Mouse (Mus musculus) kidney, postnatal 10 days (tissue): Measurements from ENCODE around the gene Tamm41.
A peak's percentile ranks its signal among the peaks of the same experiment; 100 is the strongest.

Experiments used
- DNase-seq: peaks from one replicate; pipeline ENCODE4 v3.0.0; 2021; ENCODE audit warnings: mixed read lengths

The Tamm41 gene

DNA sequence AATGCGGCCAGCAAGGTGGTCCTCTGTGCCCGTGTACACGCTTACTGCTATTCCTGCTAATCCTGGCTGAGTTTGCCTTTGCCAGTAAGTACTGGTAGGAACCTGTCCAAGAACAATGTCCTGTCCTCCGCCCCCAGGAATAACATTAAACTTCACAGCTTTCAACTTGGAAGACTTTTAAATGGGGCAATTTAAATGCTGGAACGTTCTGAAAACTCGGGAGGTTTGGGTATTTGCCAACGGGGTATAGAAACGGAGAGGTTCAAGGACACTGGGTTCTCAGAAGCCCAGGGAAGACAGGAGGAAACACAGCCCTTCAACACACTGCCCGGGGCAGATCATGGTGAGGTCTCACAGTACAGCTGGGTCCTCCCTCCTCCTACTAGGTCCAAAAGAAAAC, 14.8 kb downstream of the Tamm41 start:
- peak; percentile 38 for DNase-seq

DNA sequence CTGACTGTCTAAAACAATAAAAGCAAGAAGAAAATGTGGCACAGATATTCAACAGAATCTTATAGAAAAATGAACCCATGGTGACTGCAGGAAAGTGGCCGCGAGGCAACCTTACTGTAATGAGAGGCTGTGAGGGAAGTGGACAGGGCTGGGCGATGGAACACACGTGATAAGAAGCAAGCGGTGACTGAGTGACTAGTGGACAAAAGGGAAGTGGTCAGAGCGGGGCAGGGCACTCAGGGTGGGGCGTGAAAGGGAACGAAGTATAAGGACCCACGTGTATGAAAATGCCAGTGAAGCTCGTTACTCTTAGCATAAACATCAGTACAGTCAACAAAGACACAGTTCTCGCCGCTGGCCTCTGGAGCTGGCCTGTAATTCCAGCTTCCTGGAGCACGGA, 22.2 kb downstream of the Tamm41 start:
- DNase-seq = no peak

DNA sequence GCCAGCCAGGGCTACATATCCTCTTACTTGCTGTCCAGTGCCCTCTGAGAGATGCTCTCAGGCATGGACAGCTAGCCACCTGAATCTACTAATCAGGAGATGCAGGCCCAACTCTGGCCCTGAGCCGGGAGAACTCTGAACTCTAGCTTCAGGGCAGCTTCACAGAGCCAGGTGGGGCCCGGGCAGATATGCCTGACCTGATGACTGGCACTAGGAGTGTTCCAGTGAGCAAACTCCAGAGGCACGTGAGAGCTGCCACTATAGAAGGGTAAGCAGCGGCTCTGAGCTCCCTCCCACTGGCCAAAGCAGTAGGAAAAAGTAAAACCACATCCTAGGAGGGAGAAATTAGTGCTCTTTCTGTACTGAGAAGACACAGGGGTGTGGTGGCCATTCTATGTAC, 24.1 kb downstream of the Tamm41 start:
- DNase-seq = peak; percentile 62

DNA sequence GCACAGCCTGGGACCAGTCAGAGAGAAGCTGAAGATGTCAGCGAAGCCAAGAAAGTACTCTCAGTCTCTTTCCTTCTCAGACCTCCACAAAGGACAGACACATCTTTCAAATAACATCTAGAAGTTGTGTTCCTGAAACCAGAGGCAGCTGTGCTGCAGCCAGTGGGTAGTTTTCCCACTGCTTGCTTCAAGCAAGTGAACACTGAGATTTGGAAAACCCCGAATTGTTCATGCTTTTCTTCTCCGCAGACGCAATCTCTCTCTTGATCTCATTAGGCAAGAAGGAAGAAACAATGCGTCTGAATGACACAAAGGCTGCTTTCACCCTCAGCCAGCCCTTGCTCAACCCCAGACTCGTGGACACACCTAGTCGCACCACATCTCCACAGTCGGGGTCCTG, 25.9 kb downstream of the Tamm41 start:
- DNase-seq = no peak

DNA sequence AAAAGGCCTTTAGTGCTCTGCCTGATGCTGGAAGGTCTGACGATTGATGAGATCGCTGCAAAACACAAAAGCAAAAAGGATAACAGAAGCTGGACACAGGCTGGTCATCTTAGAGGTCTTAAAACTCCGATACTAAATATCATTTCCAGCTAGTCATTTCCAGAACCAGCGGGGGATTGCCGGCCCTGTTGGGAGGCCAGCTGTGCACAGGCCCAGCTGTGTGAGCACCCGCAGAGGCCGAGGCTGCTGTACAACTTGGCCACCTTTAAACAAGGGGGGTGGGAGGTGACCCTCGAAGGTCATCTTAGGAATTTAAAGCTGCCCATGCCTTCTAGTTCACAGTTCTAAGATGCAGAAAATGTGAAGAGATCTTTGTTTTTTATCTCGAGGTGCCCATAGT, 26.9 kb downstream of the Tamm41 start:
- DNase-seq = no peak

DNA sequence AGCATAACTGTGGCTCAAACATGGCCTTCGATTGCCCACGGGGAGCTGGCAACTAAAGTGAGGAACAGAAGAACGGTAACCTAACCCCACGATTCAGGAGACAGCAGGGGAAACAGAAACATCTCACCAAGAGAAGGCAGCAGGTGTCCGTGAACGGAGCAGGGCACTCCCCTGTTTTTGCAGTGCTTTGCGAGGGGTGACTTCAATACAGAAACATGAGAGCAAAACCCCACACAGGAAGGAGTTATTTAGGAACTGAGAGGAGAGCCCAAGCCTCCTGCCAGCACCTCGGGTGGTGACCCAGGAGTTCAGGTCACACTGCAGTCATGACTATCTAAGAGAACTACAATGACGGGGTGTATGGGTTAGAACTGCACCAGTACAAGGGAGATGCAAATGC, 27.4 kb downstream of the Tamm41 start:
- DNase-seq = no peak

DNA sequence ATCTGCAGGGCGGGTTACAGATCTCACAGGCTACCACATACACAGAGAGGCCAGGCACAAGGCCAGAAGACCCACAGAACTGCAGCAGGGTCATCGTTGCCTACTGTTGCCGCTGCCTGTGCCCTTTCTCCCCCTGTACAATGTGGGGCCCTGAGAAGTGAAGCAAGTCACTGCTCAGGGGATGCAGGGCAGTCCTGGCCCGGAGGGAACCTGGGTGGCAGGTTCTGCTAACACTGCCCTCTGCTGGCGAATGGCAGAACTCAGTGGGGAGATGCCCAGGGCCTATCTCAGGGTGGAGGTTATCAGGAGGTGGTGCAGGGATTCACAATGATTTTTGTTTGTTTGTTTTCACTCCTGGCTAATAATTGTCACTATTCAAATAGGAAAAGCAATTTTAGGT, 29.9 kb downstream of the Tamm41 start:
- DNase-seq = peak; percentile 88

DNA sequence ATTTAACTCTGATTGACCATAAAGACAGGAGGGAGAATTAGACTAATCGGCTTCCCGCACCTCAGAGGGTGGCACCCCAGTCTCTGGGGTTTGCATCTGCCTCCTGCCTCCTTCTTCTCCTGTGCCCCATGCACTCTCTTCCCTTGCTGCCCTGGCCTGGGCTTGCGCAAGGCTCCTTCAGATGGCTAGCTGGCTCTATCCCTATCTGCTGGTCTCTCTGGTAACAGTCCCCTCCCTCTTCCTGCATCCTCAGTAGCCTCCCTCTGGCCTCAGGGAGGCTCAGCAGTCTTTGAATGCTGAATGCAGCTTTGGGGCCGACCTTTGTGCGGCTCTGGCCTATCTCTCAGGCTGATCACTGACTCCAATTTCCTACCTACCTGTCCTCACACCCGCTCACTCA, 30.7 kb downstream of the Tamm41 start:
- DNase-seq = no peak

DNA sequence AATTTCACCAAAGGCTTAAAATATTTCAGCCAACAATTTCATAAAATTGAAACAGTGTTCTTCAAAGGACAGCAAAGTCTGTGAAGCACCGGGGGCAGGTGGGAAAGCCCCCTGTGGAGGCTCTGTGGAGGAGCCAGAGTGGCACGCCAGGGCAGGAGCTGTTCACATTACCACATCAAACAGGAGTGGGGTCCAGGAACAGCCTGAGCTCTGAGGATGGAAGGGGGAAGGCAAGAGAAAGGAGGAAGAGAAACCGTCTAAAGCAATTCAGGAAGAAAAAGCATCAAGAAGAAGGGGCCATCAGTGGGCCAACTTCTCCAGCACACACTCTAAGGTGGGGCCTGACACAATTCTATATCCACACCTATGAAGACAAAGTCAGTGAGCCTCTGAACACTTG, 31.6 kb downstream of the Tamm41 start:
- no peak for DNase-seq

DNA sequence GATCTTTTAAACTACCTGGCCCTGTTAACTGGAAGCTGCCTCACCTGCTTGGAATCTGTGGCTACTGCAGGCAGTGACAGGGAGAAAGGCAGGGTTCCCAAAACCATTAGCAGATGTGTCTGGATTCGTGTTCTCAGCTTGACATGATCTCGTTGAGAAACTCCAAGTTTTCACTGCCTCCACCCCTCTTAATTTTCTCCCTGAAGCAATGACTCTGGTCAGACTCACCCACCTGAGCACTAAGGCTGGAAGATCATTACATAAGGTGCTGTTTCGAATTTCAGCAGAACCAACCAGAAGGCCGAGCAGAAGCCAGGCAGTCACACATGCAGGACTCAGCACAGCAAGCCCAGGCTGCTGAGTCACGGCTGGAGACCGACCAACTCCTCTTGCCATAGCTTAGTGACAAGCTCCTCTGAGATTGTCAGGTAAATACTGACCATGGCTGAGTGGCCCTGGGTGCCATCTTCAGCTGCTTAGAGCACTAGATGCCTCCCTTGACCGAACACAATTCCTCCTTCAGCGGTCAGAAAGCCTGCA, 32.3 kb downstream of the Tamm41 start:
- no peak for DNase-seq

DNA sequence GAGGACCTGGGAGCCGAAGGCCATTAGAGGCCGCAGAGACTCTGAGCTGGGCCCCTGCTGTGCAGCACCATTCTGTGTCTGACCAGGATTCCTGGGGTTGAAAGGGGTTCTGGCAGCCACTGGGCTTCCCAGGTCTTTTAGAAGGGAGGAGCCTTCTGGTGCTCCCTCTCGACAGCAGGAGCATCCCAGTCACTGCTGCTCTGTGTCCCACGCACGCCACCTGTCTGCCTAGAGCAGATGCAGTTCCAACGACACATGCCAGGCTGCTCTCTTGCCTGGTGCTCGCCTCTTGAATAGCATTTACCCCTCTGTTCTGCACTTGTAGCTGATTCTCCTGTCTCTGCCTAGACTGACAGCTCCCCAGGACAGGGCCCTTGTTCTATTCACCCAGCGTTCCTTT, 33.0 kb downstream of the Tamm41 start:
- no peak for DNase-seq

DNA sequence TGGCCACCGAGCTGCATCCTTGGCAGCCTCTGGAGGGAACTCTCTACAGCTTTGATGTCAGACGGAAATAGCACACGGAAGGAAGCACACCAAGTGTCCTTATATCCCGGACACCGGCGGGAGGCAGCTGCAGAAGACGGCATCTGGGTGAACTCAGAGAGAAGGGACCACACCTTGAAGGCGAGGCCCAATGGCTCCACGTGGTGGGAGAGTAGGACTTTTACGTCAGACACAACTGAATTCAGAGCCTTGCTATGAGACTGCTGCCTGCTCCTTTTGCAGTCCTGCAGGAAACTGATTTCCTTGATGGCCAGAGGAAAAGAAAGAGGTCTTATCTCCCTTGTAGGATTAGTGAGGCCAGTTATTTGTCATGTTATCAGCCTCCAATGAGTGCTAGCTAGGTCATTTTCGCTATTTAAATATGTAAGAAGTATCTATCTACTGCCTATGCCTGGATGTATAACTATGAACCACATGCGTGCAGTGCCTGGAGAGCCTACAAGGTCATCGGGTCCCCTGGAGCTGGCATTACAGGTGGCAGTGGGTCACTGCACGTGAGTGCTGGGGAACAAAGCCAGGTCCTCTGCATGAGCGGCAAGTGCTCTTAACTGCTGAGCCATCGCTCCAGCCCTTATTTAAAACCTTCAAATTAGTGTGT, 39.2 kb downstream of the Tamm41 start:
- DNase-seq = no peak

DNA sequence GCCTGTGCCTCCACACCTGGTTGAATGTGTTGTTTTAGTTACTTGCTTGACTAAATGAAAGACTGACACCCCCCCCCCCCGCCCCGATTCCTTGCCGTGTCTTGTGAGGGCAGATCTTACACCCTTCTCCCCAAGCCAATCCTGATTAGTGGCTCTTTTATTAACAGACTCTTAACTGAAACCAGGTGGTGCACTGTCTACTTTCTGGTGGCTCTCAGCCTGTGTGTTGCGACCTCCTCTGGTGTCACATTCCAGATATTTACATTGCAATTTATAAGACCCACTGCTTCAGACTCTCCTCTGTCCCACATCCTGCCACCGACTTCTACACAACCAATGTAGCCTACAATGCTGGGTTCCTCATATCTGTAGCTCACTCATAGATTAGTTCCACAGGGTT, 40.2 kb downstream of the Tamm41 start:
- no peak for DNase-seq

DNA sequence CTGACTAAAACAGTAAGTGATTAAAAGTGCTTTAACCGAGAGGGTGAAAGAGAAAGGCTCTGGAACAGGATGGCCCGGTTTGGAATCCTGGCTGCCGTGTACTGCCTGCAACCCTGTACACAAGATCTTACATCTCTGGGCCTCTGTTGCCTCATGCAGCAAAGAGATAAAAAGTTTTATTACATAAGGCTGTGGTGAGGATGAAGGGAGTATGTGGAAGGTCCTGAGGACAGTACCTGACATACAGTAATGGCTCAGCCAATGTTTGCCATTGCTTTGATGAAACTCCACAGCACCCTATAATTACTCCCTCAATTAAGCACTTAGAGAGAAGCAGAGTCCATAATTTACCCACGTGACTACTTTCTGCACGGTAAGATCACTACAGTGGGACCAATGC, 40.8 kb downstream of the Tamm41 start:
- no peak for DNase-seq

DNA sequence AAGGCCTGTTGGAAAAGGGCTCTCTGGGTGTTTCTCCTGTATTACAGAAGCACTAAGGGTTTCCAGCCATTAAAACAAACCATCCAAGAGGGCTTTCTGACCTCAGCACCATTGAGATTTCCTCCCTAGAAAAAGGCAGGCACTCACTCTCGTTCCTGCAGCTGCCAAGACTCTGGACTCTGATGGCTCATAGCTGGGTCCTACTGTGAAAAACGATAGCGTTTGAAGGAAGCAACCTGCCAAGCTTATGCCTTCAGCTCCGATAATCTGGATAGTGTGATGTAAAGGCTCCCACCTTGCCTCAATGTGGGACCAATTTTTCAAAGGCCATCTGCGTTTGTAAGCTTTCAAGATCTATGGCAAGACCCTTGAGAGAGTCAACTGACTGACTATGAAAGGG, 43.6 kb downstream of the Tamm41 start:
- DNase-seq = peak; percentile 43

DNA sequence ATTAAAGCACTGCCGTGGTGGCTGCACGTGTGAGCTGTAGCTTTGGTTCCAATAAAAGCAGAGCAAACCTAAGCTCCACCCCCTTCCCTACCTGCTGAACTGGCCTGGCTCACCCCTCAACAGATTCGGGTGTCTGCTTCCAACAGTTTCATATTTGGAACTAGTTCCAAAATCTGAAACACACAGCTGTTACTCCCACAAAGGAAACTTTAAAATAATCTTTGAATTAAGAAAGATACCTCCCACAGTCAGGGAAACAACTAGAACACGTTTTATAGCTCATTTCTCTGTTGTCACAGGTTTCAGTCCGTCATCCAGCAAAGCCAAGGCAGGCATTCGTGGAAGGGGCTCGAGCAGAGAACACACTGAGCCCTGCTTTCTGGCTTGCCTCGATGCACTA, 44.0 kb downstream of the Tamm41 start:
- DNase-seq = no peak

DNA sequence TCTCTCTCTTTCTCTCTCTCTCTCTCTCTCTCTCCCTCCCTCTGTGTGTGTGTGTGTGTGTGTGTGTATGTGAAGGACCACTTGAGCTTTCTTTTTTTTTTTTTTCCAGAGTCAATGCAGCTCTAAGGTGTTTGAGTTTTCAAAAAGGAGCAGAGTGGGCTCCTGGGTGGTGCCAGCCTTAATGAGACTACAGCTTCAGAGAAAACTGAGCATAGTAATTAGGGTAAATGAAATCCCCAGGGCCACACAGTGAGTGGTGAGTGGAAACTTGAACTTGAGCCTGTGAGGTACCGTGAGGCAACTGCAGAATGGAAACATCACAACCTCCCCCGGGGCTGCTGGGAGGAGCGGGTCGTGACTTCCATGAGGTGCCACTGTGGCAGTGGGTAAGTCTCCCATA, 45.8 kb downstream of the Tamm41 start:
- no peak for DNase-seq

DNA sequence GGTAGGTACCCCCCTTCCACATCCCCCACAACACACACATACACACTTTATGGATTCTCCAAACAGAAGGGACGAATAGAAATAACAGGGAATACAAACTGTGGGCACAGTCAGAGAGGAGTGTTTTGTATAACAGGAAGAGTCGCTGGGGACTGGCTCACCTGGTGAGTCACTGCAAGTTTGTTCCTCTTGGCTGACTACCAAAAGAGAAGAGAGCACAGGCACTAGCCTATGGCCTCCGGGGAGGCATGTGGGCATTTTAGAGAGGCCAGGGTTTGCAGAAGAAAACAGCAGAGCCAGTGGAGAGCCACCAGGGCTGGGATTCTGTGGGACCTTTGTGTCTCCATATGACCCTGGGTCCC, 49.1 kb downstream of the Tamm41 start:
- peak; percentile 31 for DNase-seq

DNA sequence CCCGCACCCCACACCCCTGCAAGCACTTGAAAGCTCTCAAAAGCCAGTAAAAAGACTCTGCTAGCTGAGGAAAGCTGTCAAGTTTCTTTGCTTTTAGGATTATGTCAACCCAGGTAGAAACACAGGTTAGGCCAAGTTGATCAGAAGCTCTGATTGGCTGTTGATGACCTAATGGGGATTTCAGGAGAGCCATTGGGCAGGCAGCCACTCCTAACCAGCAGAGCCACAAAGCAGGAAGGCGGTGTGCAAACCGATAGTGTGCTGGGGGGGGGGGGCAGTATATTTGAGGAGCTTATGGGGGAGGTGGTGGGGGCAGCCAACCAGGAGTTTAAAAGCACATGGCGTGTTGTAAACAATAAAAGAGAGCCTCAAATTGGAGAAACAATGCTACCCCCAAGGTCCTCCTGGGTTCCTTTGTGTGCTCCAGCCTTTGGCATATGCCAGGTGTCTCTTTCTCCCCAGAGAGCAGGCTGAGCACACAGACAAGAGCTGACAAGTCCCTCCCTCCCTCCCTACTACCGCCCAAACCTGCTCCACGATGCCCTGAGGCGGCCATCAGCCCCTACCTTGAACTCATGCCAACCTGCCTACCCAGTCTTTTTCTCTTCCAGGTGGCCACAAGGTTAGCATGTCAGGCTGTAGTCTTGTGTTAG, 49.6 kb downstream of the Tamm41 start:
- DNase-seq = peak; percentile 50

DNA sequence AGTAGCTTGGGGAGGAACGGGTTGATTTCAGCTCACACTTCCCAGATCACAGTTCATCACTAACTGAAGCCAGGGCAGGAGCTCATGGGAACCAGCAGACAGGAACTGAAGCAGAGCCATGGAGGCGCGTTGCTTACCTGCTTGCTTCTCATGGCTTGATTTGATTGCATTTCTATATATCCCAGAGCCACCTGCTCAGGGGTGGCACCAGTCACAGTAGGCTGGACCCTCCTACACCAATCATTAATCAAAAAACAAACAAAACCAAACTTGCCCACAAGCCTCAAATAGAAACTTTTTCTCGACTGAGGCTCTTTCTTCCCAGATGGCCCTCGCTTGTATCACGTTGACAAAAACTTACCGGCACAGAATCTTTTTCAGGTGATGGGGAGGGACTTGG, 55.0 kb downstream of the Tamm41 start:
- no peak for DNase-seq

DNA sequence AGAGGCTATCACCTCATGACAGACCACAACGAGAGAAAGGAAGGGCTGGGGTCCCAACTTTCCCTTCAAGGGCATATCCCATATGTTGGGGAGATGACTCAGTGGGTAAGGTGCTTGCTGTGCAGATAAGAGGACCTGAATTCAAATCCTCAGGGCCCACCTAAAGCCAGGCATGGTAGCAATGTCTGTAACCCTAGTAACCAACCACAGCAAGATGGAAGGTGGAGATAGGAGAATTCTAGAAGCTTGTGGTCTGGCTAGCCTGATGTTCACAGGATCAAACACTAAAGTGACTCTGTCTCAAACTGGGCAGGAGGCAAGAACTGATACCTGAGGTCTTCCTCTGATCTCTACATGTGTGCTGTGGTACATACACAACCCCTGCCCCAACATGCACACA, 58.0 kb downstream of the Tamm41 start:
- no peak for DNase-seq

DNA sequence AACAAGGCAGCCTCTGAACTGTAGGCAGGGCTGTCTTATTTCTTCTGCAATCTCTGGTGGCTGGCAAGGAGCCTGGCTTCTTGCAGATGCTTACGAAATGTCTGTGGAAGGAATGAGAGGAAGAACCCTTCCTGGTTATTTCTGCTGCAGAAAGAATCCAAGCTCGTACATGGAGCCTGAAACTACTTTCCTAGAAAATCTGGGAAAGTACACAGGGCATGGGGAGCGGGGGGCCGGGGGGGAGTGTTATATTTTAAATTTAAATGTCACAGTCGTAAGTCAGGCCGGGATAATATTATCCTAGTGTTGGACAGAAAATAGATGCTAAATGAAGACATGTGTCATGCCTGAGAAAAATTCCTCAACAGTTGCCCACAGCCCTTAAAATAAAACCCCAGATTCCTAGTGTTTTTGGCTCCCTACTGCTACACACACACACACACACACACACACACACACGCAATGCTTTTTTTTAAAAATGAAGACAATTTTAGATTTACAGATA, 60.7 kb downstream of the Tamm41 start:
- peak; percentile 49 for DNase-seq

DNA sequence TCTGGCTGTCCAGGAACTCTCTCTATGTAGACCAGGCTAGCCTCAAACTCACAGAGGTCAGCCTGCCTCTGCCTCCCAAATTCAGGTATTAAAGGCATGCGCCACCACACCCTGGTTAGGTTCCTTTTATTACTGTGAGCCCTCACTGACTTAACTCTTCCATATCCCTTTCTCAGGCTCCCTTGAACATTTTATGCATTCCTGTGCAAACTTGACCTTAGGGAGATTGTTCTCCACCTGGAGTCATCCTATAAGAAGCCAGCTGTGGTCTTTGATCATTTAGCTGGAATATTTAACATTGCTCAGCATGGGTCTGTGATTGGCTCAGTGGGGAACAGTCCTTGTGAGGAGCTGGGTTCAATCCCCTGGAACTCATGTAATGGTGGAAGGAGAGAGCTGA, 63.3 kb downstream of the Tamm41 start:
- DNase-seq = no peak

DNA sequence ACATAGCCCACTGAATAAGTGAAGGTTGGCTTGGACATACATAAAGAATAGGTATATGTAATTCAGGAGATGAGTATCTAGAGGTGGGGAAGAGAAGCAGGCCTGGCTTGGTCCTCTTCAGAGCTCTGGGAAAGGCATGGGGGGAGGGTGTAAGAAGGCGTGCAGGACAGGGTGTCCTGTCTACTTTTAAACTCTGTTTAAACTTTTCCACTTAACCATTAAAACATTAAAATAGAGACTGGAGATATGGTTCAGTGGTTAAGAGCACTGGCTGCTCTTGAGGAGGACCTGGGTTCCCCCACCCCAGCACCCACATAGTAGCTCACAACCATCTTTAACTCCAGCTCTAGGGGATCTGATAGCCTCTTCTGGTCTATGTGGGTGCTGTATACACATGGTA, 64.7 kb downstream of the Tamm41 start:
- DNase-seq = no peak

DNA sequence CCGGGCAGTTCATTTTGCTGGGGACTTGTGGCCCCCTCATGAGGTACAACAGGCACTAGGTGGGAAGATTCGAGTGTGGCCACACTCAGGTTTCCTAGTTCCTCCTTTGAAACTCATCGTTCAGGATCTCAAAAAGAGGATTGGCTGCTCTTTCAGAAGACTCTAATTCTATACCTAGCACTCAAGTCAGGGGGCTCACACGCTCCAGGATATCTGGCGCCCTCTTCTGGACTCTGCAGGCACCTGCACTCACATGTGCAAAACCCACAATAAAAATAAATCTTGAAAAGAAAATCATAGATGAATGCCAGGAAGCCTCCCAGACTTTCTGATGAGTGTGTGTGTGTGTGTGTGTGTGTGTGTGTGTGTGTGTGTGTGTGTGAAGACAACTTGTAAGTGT, 66.8 kb downstream of the Tamm41 start:
- DNase-seq = no peak
